Mouse (Mus musculus): Measurements from ENCODE around the gene Kcnt2.

Gene Kcnt2

DNA sequence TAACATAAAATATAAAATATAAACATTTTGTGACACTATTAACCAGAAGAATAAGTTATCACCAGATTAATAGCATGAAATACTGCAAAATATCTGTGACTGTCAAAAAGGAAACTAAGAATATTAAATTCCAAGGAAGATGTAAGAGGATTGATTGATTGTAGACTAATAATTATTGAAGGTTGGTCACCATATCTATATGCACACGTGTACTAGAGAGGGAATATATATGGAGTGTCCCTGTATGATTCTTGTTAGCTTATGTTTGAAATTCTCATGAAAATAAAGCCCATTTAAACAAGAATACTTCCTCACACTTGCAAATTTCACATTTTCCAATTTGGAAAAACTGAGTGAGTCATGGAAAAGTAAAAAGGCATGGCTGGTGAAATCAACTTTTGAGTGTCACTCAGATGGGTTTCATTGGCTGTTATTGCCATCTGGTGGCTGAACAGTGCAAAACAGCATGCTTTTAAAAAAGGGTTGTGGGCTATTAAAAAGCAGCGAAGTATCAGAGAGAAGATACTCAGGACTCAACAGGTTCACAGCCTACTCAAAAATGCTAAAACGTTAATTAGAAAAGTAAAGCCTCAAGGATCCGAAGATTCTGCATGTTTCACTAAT, 285.4 kb downstream of the Kcnt2 start:
- DNase-seq, result no peak

DNA sequence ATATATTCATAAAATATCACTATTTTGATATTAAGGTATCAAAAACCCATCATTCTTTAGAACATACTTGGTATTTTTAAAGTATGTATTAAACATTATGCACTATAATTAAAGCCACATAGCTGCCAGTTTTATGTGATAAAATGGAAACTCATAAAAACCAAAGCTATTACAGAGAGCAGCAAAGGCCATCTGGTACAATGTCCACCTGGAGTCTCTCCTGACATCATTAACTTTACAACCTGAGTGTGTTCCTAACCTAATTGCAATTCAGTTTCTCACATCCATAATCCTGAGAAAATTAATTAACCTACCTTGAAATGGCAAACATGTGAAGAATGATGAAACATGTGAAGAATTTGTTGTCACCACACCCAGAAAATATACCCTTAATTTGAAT, 288.9 kb downstream of the Kcnt2 start:
- DNase-seq, result no peak

DNA sequence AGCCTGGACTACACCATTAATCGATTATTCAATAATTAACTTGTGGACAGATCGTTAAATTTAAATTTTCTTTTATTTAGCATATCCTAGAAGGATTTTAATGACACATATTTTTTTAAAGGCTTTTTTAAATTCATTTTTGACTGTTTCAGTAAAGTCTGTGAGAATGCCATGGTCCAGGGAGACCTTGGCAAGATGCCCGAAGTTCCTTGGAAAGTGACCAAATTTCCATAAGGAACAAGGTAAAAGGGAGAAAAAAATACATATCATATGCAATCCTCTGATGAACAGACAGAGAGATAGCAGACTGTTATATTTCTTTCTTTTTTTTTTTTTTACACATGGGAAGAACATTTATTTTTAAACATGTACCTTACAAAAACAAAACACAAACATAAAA, 296.1 kb downstream of the Kcnt2 start:
- DNase-seq, result no peak

DNA sequence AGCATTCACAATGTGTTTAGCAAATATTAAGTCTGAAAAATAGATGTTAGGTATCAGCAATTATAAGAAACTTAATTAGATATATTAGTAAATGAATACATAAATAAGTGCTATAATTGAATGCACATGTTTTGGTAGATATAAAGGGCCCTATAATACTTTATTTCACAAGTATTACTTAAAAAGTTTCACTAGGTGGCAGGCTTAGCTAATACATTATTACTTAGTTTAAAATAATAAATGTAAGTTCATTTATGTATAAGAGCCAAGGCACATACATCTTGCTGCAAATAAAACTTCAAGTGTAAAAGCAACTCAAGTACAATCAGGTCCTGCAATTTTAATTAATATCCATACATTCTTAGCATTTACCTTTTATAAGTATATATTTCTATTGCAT, 302.8 kb downstream of the Kcnt2 start:
- no peak for DNase-seq

DNA sequence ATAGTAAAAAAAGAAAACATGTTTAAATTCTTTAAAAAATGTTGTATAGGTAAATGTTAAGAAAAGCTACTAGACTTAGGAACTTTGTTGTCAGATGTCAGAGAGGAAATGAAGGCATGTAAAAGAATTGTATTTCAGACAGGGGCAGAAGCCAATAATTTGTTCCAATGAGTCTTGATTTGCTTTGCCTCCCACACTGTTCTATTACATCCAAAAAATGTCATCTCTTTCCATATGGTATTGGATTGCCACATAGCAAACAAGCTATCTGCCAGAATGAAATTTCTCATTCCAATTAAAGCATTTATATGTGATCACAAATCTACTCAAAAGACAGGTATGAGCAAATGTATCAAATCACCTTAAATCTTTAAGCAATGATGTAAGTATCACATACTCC, 314.8 kb downstream of the Kcnt2 start:
- DNase-seq, result no peak

DNA sequence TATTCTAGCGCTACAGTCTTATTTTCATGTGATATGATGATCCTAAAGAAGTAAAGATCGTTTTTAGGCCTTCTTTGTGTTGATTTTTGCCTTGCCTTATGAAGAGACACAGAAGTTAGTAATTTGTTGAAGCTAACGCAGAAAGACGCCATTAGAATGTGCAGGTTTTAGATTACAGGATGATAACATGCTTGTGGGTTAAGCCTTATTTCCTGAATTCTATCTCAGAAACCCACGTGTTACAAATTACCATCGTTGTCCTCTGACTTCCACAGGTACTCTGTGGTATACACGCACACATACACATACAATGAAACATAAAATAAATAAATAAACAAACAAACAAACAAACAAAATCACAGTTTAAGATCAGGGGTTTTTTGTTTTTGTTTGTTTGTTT, 326.2 kb downstream of the Kcnt2 start:
- DNase-seq, result no peak

DNA sequence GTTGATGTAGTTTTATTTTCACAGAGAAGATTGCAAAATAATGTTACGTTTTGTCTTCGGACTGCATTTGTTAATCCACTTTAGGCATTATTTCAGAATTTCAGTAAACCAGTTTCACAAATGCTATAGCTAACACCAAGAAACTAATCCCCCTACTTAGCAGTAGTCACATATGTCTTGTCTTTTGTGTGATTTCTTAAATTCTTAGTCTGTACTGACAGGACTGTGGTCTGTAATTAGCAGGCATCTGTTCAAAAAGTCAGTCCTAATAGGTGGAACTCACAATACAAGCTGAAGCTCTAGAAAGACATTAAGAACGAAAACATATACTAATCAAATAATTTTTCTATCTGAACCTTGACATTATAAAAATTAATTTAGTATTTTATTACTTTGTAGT, 332.6 kb downstream of the Kcnt2 start:
- no peak for DNase-seq

DNA sequence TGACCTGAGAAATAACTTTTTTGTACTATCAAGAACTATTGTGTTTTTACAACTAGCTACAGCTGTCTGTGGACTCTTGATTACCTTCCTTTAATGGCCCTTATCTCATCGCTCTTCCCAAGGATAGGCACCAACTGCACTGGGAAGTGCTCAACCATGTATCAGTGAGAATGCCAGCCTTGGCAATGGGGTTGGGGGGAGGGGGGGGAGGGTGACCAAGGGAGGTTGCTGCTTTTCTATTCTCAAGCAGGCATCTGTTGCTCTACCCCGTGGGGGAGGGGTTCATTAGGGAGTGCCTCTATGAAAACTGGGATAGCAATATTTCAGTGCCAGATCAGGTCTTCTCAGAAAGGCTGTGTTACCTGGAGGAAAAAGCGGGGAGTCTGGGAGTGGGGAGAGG, 342.3 kb downstream of the Kcnt2 start:
- DNase-seq, result no peak

DNA sequence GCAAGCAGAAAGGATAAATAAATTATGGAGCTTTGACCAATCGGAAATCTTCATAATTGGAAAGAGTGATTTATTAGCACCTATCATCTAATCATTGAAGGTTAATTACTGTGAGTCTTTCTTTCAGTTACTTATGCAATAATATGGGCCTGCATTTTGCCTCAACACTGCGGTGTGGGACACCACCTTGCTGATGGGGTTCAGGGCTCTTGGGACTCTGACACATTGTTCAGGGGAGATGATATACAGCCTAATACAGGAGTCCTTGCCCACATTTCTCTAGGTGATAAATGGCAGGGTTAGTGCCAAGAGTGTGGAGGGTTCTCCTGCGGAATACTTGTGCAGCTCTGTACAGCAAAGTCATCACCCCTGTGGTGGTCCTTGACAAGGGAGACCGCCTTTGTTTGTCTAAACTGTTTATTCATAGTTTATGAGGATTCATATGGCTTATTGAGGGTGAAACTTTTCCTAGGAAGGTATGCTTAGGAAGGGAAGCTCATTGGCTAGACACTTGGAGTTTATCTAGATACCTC, 362.9 kb downstream of the Kcnt2 start:
- DNase-seq, result no peak

DNA sequence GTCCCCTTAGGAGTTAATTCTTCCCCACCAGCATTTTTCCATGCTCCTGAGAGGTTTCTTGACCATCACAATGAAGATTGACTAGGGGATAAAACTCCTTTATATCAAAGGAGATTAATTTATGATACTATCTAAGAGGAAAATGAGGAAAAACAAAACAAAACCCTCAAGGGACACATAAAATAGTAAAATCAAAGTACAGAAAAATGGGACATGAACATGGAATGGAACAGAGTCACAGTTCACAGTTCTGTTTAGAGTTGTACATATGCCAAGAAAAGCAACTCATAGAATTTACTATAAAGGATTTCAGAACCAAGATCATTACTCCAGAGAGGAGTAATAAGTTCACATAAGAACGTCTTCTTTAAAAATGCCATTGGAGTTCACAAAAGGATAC, 367.1 kb downstream of the Kcnt2 start:
- DNase-seq, result no peak

DNA sequence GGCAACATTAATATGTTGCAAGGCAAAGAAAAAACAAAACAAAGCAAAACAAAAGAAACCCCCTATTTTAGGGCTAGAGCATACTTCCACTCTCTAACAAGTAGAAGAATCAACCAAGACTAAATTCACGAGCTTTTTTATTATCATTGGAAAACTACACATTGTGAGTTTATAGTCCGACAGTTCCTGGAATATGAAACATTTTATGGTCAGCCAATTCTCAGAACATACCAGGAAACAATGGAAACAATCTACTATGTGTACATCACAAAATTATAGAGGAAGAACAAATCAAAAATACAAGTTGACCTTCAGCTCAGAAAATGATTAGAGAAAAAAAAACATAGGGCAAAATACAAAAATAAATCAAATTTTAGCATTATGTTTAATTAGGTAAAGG, 368.9 kb downstream of the Kcnt2 start:
- no peak for DNase-seq

DNA sequence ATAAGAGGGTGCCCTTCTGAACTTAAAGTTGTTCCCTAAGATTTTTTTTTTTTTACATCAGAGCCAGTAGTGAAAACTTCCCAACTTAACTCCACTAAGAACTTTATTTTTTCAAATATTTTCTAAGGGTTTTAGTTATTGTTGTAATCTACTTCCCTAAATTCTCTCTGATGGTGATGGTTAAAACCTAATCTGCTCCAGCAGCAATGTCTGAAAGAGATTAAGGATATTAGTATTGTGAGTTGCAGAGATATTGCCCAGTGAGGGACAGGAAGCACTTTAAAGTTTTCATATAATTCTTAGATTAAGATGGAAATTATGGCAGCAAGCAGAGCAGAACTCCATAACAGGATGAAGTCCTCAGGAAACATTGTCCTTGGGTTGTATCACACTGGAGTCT, 372.2 kb downstream of the Kcnt2 start:
- DNase-seq, result no peak

DNA sequence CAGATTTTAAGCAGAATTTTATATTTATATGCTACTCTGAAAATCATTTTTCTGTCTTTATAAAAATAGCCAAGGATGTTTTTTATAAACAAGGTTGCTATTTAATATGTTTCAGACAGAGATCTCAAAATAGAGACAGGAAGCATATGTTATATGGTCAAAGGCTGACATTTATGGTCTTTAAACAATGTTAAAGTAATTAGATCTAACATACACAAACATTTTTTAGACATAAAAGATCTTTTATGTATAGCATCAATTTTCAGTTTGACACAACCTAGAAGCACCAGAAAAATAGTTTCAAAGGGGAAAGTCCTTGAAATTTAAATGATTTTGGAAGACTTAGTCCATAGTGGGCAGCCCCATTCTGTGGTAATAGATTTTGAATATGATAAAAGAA, 379.0 kb downstream of the Kcnt2 start:
- no peak for DNase-seq

DNA sequence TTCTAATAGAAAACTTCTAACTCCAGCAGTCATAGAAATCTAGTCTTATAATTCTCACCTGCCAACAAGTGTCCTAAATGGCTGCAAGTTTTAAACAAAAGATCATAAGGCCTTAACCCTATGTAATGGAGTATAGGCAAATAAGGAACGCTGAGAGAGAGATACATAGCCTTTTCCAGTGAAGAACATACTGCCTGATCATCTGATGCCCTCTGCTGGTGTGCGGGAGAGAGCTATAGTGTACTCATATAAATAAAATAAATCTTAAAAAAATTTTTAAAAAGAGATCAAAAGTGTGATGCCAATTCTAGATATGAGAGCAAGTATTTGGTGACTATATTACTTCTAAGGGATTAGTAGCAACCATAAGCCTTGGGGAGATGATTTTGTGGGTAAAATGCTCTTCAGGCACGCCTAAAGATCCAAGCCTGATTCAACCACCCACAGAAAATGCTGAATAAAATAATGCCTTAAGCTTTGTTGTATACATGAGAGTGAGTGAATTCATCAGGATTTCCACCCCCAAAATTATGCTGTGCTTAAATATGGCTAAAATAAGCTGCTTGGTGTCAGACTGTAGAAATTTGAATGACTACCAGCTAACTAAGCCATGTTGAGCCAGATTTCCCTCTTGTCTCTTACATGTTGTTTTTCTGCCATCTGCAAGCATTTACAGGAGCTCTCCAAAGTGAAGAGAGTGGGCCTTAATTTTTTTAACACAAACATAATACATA, 413.8 kb downstream of the Kcnt2 start:
- no peak for DNase-seq

DNA sequence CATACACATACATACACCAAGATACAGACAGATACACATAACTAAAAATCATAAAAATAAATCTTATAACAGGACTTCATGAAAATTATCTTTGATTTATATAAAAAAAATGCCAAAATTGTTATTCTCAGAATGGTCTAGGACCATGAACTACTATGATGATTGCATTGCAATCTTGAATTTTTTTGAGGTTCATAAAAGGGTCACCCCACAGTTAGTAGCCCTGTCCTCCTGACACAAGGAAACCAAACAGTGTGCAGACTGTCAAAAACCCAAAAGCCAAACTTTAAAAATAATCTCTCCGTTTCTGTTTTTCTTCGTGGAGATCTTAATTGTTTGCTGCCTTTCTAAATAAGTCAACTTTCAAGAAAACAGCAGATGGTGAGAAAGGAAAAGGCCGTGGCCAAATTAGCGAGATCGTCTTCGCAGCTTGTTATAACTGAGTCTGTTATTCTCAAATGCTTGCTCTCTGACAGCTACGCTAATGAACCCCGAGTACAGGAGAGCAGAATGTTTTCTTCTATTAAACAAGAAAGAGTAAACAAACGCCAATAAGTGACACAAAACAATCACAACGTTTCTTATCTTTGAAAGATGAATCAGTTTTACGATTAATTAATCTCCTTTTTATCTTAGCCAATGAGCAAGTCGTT, 414.9 kb downstream of the Kcnt2 start:
- no peak for DNase-seq

DNA sequence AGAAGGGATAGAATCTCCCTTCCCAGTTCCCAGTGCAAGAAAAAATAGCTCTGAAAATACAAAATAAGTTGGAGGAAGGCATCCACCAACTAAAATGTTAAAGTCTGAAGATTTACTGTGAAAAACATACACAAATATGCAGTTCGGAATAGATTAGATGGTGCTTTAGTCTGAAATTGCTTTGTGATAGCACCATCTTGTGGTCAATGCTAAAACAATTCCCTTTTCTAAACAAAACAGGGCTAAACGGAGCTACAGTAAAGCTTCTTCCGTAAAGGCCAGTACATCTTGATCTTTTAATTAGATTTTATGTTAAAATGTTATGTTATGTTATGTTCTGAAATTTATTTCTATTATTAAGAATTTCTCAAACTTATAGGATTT, 415.4 kb downstream of the Kcnt2 start:
- no peak for DNase-seq

Measured in thymus, postnatal 25 days (tissue).